Mouse (Mus musculus): ENCODE results near the gene Xdh. TPM values are rescaled to one million over a fixed set of nuclear protein-coding genes. Genes with fewer than 3 reads are reported as not detected.
A peak's percentile ranks its signal among the peaks of the same experiment; 100 is the strongest.

Gene Xdh
- total and polyA plus RNA-seq, 3 experiments, result 2.0 to 14.5 TPM; not detected in 1

GRCm38 (mm10) chr17:73948039-73948438 is 2.0 kb downstream of the Xdh start:
- Histone ChIP-seq H3K27me3 (ENCODE audit: control insufficient read depth in 1 of 2, insufficient read depth in 2 of 2, low read length in 2 of 2) (no peaks in the 10 kb centered on the region), H3K4me1 (ENCODE audit: control insufficient read depth in 1 of 2, insufficient read depth in 2 of 2, low read length in 2 of 2) (no peaks in the 10 kb centered on the region), H3K27ac (ENCODE audit: control insufficient read depth, low read depth, low read length) (no peak overlapping the region), H3K9ac (ENCODE audit: control insufficient read depth, low read depth, low read length, poor library complexity, severe bottlenecking) (no peak overlapping the region), H3K4me3 (ENCODE audit: control insufficient read depth in 1 of 2, insufficient read depth in 1 of 2, low read depth in 2 of 2, low read length in 2 of 2) (no peak overlapping the region), H3K79me2 (ENCODE audit: control insufficient read depth, insufficient read depth, low read length, poor library complexity) (no peaks in the 10 kb centered on the region), H3K9me3 (replicated peaks; ENCODE audit: insufficient read depth, low read length) (no peaks in the 10 kb centered on the region), H3K36me3 (ENCODE audit: control insufficient read depth in 1 of 2, insufficient read depth in 2 of 2, low read length in 2 of 2) (no peaks in the 10 kb centered on the region)
- TF ChIP-seq RCOR1 (IDR thresholded peaks at IDR 0.05; ENCODE audit: low read depth, low read length) (peak; percentile 33; the same call in 1 of the 2 replicates), MYB (IDR thresholded peaks at IDR 0.05; ENCODE audit: low read depth, low read length) (no peak)
- DNase-seq (ENCODE audit: low read depth, low spot score), result no peak

DNA sequence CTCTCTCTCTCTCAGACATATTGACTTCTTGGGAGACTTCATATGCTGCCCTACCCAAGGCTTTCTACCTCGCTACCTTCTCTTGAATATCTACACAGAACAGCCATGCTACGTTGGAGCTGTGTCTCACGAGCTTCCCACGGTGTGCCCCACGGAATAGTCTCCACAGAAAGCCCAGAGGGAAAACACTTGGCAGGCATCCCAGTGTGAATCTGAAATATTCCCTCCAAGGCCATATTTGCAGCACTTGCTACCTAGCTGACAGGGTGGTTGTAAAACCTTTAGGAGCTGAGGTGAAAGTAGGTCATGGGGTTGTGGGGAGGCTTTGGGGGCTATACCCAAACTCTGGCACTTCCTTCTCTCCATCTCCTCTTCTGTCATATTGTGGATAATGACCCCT is 3.1 kb downstream of the Xdh start:
- H3K36me3 ChIP-seq (ENCODE audit: control insufficient read depth in 1 of 2, insufficient read depth in 2 of 2, low read length in 2 of 2), result peaks cover 0 to 2% of the 10 kb centered on the region in 2 experiments; a peak in 1 of 4 replicates
- no peaks in the 10 kb centered on the region for H3K79me2 ChIP-seq (ENCODE audit: control insufficient read depth, insufficient read depth, low read length, poor library complexity)
- no peak for DNase-seq (ENCODE audit: low read depth, low spot score)
- H3K4me1 ChIP-seq (ENCODE audit: control insufficient read depth in 1 of 2, insufficient read depth in 2 of 2, low read length in 2 of 2), result peaks cover 0 to 3% of the 10 kb centered on the region in 2 experiments; a peak in 1 of 4 replicates
- H3K4me3 ChIP-seq (ENCODE audit: control insufficient read depth in 1 of 2, insufficient read depth in 1 of 2, low read depth in 2 of 2, low read length in 2 of 2), result no peak overlapping the region
- no peaks in the 10 kb centered on the region for H3K27me3 ChIP-seq (ENCODE audit: control insufficient read depth in 1 of 2, insufficient read depth in 2 of 2, low read length in 2 of 2)
- H3K9me3 ChIP-seq (replicated peaks; ENCODE audit: insufficient read depth, low read length), result no peaks in the 10 kb centered on the region
- H3K9ac ChIP-seq (ENCODE audit: control insufficient read depth, low read depth, low read length, poor library complexity, severe bottlenecking), result no peak overlapping the region
- no peak for TF ChIP-seq TBP (IDR thresholded peaks at IDR 0.05; ENCODE audit: low read depth, low read length)
- TF ChIP-seq SMC3 (IDR thresholded peaks at IDR 0.05; ENCODE audit: low read depth, low read length), result no peak
- no peak for TF ChIP-seq MAFK (IDR thresholded peaks at IDR 0.05; ENCODE audit: borderline replicate concordance, low read depth, low read length)
- no peak for TF ChIP-seq USF2 (IDR thresholded peaks at IDR 0.05; ENCODE audit: borderline replicate concordance in 1 of 2, insufficient read depth in 1 of 2, low read depth in 1 of 2, low read length in 2 of 2)
- TF ChIP-seq MYC (IDR thresholded peaks at IDR 0.05; ENCODE audit: low read depth, low read length), result no peak
- TF ChIP-seq JUND (IDR thresholded peaks at IDR 0.05; ENCODE audit: low read depth, low read length), result no peak
- TF ChIP-seq EP300 (IDR thresholded peaks at IDR 0.05; ENCODE audit: low read depth in 1 of 2, low read length in 2 of 2), result no peak
- no peak for TF ChIP-seq GABPA (IDR thresholded peaks at IDR 0.05; ENCODE audit: low read depth, low read length)
- no peak for TF ChIP-seq RAD21 (IDR thresholded peaks at IDR 0.05; ENCODE audit: low read depth, low read length)
- TF ChIP-seq ZMIZ1 (IDR thresholded peaks at IDR 0.05; ENCODE audit: low read depth, low read length), result no peak
- no peak for TF ChIP-seq E2F4 (IDR thresholded peaks at IDR 0.05; ENCODE audit: borderline replicate concordance, low read depth, low read length)
- no peak for TF ChIP-seq POLR2AphosphoS5 (IDR thresholded peaks at IDR 0.05; ENCODE audit: borderline replicate concordance, low read depth, low read length)
- TF ChIP-seq HCFC1 (IDR thresholded peaks at IDR 0.05; ENCODE audit: low read depth, low read length), result no peak
- TF ChIP-seq KAT2A (conservative IDR thresholded peaks at IDR 0.05; ENCODE audit: low read depth, low read length), result no peak
- no peak for TF ChIP-seq TAL1 (IDR thresholded peaks at IDR 0.05; ENCODE audit: low read length)
- H3K27ac ChIP-seq (ENCODE audit: control insufficient read depth, low read depth, low read length), result no peak overlapping the region
